Mouse (Mus musculus): ENCODE data around the gene AL732309.1. TPM values are rescaled to one million over a fixed set of nuclear protein-coding genes. Genes with fewer than 3 reads are reported as not detected.
"Not testable (repeated sequence)": the region's sequence is repeated elsewhere in the genome, so short reads cannot be mapped to it uniquely, and the experiment has no call there.

The AL732309.1 gene
- polyA plus RNA-seq, 1 experiment from 2014 or later: 4.3 TPM

DNA sequence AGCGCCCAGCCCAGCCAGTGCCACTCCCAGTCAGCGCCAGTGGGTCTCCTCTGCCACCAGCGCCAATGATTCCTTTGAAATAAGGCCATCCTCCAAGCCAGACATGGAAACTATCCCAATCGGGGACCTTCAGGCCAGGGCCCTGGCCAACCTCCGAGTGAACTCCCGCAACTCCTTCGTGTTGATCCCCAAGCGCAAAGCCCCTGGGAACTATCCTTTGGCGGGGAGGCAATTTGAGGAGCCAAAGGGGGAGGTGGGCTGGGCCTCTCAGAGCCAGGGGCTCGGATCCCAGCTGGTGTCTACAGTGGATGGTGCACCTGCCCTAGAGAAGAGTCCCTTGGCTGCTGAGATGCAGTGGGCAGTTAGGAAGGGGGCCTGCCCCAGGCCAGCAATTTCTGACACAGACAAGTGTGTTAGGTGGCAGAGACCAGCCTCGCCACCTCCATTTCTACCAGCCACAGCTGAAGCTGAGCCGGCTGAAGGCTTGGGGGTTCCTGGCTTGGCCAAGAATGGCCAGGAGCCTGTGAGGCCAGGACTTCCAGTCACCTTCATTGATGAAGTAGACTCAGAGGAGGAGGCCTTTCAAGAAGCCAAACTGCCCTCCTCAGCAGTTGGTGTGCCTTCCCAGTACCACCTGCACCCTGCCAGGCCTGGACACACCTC, 17.1 kb upstream of the AL732309.1 start:
- no peak overlapping the region for H3K27ac ChIP-seq (ENCODE audit: low read length)
- H3K9ac ChIP-seq (replicated peaks; ENCODE audit: low read depth): 0 out of 2 replicates have a peak overlapping the region, but pooled peaks have one; percentile 48
- H3K4me1 ChIP-seq (ENCODE audit: insufficient read depth, low read depth, low read length): peaks cover 14% of the 10 kb centered on the region; the same call in 1 of the 2 replicates
- peak overlapping the region; percentile 71 for H3K4me3 ChIP-seq (ENCODE audit: low read depth, low read length)
- TF ChIP-seq CTCF (IDR thresholded peaks at IDR 0.05) (no peak), EP300 (IDR thresholded peaks at IDR 0.05) (no peak)
- no peaks in the 10 kb centered on the region for H3K27me3 ChIP-seq (replicated peaks; ENCODE audit: insufficient read depth, low read length)
- H3K4me2 ChIP-seq (replicated peaks; ENCODE audit: low read depth, low read length): peak overlapping the region; percentile 98
- DNase-seq (ENCODE audit: low spot score) (no peak), ATAC-seq (no peak)
- 22% methylated on average over 12 of the region's 12 CpGs for WGBS
- no peaks in the 10 kb centered on the region for H3K36me3 ChIP-seq (ENCODE audit: insufficient read depth, low read length)
- no peaks in the 10 kb centered on the region for H3K9me3 ChIP-seq (ENCODE audit: low read length)

DNA sequence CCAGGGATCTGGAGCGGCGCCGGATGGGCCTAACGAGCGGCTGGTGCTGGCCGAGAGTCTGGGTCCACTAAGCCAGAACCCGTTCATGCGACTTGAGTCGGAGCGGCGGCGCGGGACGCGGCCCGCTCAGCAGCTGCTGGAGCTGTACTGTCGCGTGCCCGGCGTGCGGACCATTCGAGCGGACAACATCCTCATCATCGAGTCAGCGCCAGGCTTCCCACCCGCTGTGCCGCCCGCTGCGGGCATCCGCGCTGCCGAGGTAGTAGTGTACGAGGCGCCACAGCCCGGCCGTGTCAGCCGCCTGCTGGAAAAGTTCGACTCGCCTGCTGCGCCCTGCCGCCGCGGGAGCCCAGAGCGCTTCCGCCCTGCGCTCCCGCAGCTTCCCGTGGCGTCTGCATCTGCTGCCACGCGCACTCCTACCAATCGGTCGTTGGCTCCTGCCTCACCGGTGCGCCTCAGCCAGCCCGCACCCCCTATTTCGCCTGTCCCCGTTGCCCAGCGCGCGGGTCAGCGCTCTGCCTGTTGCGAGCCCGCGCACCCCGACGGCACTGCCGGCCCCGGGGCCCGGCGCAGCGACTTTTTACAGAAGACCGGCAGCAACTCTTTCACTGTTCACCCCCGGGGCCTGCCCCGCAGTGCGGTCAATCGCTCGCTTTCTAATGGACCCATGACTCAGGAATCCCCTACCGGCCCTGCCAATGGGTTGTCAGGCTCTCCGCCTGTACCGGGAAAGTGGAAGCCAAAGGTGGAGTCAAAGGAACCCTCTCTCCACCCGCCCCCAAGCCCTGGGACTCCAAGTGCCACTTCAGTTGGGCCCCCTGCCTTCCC, 16.3 kb upstream of the AL732309.1 start:
- peak overlapping the region; percentile 98 for H3K4me2 ChIP-seq (replicated peaks; ENCODE audit: low read depth, low read length)
- ATAC-seq (peak; percentile 5), DNase-seq (ENCODE audit: low spot score) (peak; percentile 46)
- H3K4me1 ChIP-seq (ENCODE audit: insufficient read depth, low read depth, low read length): peaks cover 14% of the 10 kb centered on the region; the same call in 1 of the 2 replicates
- H3K4me3 ChIP-seq (ENCODE audit: low read depth, low read length): peak overlapping the region; percentile 71
- peak overlapping the region; percentile 48 for H3K9ac ChIP-seq (replicated peaks; ENCODE audit: low read depth)
- TF ChIP-seq CTCF (IDR thresholded peaks at IDR 0.05): no peak; the same call in 1 of the 2 replicates
- no peak for TF ChIP-seq EP300 (IDR thresholded peaks at IDR 0.05)
- no peak overlapping the region; the same call in 1 of the 2 replicates for H3K27ac ChIP-seq (ENCODE audit: low read length)
- no peaks in the 10 kb centered on the region for H3K9me3 ChIP-seq (ENCODE audit: low read length)
- no peaks in the 10 kb centered on the region for H3K36me3 ChIP-seq (ENCODE audit: insufficient read depth, low read length)
- WGBS: under 1% methylated on average over 78 of the region's 82 CpGs
- H3K27me3 ChIP-seq (replicated peaks; ENCODE audit: insufficient read depth, low read length): no peaks in the 10 kb centered on the region

DNA sequence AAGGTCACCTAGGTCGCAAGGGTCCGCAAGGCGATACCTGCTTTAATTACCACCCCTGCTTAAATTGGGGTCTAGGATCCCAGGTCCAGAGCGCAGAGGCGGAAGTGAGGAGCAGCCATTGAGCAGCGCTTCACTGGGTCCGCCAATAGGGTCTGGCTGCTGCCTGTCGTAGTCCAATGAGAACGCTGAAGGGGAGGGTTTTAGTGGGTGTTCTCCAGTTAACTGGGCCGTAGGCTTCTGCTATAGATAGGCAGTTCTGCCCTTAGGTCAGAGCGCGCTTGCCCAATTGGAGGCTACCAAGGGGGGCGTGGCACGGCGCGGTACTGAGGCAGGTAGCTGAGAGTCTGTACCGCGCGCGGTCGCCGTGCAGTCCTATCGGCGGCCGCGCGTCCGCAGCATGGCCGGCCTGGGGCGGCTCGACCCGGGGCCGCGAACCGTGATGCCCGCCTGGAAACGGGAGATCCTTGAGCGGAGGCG, 15.7 kb upstream of the AL732309.1 start, which contains the start of gene Tprn:
TSS of gene Tprn (plus strand) at position 328 of the 477 bp plus-strand sequence.
- H3K27me3 ChIP-seq (replicated peaks; ENCODE audit: insufficient read depth, low read length): no peaks in the 10 kb centered on the region
- H3K9ac ChIP-seq (replicated peaks; ENCODE audit: low read depth): peak within 1 kb of the TSS; percentile 48
- TF ChIP-seq CTCF (IDR thresholded peaks at IDR 0.05) (peak; percentile 20), EP300 (IDR thresholded peaks at IDR 0.05) (no peak)
- WGBS: under 1% methylated on average over 39 of the region's 39 CpGs
- DNase-seq (ENCODE audit: low spot score) (peak; percentile 98), ATAC-seq (peak; percentile 99)
- no peaks in the 10 kb centered on the region for H3K36me3 ChIP-seq (ENCODE audit: insufficient read depth, low read length)
- H3K9me3 ChIP-seq (ENCODE audit: low read length): no peaks in the 10 kb centered on the region
- peak within 1 kb of the TSS; percentile 71 for H3K4me3 ChIP-seq (ENCODE audit: low read depth, low read length)
- peaks cover 14% of the 10 kb centered on the region; the same call in 1 of the 2 replicates for H3K4me1 ChIP-seq (ENCODE audit: insufficient read depth, low read depth, low read length)
- peak within 1 kb of the TSS; percentile 98 for H3K4me2 ChIP-seq (replicated peaks; ENCODE audit: low read depth, low read length)
- H3K27ac ChIP-seq (ENCODE audit: low read length): peak within 1 kb of the TSS; percentile 11

DNA sequence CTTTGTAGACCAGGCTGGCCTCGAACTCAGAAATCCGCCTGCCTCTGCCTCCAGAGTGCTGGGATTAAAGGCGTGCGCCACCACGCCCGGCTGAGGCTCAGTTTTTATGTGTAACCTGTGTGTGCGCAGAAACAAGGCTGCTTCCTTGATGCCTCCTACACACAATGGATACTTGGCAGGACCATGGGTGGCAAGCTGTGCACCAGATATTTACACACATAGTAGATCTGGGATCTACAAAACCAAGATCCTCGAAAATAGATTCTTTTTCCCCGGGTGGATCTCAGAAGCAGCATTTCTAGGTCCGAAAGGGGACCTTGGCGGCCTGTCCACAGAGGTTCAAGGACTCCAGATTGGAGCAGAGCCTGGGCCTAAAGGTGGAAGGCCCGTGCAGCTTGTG, 15.2 kb upstream of the AL732309.1 start:
- TF ChIP-seq CTCF (IDR thresholded peaks at IDR 0.05) (no peak), EP300 (IDR thresholded peaks at IDR 0.05) (peak; percentile 36; the same call in 1 of the 2 replicates)
- Histone ChIP-seq H3K4me1 (ENCODE audit: insufficient read depth, low read depth, low read length) (peaks cover 14% of the 10 kb centered on the region; the same call in 1 of the 2 replicates), H3K9ac (replicated peaks; ENCODE audit: low read depth) (no peak overlapping the region), H3K27me3 (replicated peaks; ENCODE audit: insufficient read depth, low read length) (no peaks in the 10 kb centered on the region), H3K36me3 (ENCODE audit: insufficient read depth, low read length) (no peaks in the 10 kb centered on the region), H3K27ac (ENCODE audit: low read length) (peak overlapping the region; percentile 11; the same call in 1 of the 2 replicates), H3K9me3 (ENCODE audit: low read length) (no peaks in the 10 kb centered on the region), H3K4me2 (replicated peaks; ENCODE audit: low read depth, low read length) (peak overlapping the region; percentile 98), H3K4me3 (ENCODE audit: low read depth, low read length) (peak overlapping the region; percentile 71)
- DNase-seq (ENCODE audit: low spot score) (no peak), ATAC-seq (peak; percentile 5)
- WGBS: 48% methylated on average over 12 of the region's 12 CpGs

DNA sequence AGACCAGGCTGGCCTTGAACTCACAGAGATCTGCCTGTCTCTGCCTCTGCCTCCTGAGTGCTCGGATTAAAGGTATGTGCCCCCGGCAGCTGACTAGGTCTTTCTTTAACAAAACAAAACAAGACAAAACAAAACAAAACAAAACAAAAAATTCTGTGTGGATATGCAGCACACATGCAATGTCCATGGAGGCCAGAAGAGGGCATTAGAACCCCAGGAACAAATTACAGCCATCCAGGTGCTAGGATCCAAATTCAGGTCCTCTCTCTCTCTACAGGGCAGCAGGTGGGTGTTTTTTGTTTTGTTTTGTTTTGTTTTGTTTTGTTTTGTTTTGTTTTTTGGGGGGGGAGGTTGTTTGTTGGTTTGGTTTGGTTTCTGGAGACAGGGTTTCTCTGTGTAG, 12.2 kb upstream of the AL732309.1 start:
- Histone ChIP-seq H3K36me3 (ENCODE audit: insufficient read depth, low read length) (no peaks in the 10 kb centered on the region; the same call in 1 of the 2 replicates), H3K4me1 (ENCODE audit: insufficient read depth, low read depth, low read length) (peaks cover 11% of the 10 kb centered on the region), H3K9me3 (ENCODE audit: low read length) (no peaks in the 10 kb centered on the region), H3K4me2 (replicated peaks; ENCODE audit: low read depth, low read length) (no peak overlapping the region), H3K27me3 (replicated peaks; ENCODE audit: insufficient read depth, low read length) (no peaks in the 10 kb centered on the region), H3K9ac (replicated peaks; ENCODE audit: low read depth) (no peak overlapping the region), H3K27ac (ENCODE audit: low read length) (no peak overlapping the region), H3K4me3 (ENCODE audit: low read depth, low read length) (no peak overlapping the region)
- TF ChIP-seq EP300 (IDR thresholded peaks at IDR 0.05) (no peak), CTCF (IDR thresholded peaks at IDR 0.05) (peak; percentile 65)
- ATAC-seq (no peak), DNase-seq (ENCODE audit: low spot score) (no peak)
- WGBS: 68% methylated on average over 2 of the region's 2 CpGs

DNA sequence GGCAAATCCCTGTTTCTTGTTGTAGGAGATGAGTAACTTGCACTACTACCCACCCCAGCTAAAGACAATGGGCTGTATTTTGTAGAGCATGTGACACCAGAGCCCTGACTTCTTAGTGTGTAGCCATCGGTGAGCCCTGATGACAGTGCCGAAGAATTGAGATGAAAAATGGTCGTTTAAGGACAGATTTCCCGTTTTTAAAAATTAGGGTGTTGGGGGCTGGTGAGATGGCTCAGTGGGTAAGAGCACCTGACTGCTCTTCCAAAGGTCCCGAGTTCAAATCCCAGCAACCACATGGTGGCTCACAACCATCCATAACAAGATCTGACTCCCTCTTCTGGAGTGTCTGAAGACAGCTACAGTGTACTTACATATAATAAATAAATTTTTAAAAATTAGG, 10.6 kb upstream of the AL732309.1 start:
- not testable (repeated sequence) for H3K27me3 ChIP-seq (replicated peaks; ENCODE audit: insufficient read depth, low read length); H3K9me3 ChIP-seq (ENCODE audit: low read length); H3K36me3 ChIP-seq (ENCODE audit: insufficient read depth, low read length); H3K4me2 ChIP-seq (replicated peaks; ENCODE audit: low read depth, low read length); DNase-seq (ENCODE audit: low spot score); H3K9ac ChIP-seq (replicated peaks; ENCODE audit: low read depth); ATAC-seq; H3K27ac ChIP-seq (ENCODE audit: low read length); H3K4me3 ChIP-seq (ENCODE audit: low read depth, low read length)
- WGBS: 81% methylated on average over 5 of the region's 5 CpGs
- peaks cover 11% of the 10 kb centered on the region for H3K4me1 ChIP-seq (ENCODE audit: insufficient read depth, low read depth, low read length)
